Mouse (Mus musculus) heart, embryonic 11.5 days (tissue): ENCODE measurements around the gene Pcgf3. TPM values are rescaled to one million over a fixed set of nuclear protein-coding genes. Genes with fewer than 3 reads are reported as not detected.
"Not testable (repeated sequence)": the region's sequence is repeated elsewhere in the genome, so short reads cannot be mapped to it uniquely, and the experiment has no call there.

ENCODE experiments used
- ATAC-seq: fragments of 200-750 bp; cut with Nextera tagmentation; replicated peaks from 2 replicates; pipeline ENCODE4 v1.8.0; 2017; ENCODE audit warnings: moderate library complexity; ENCODE audit not compliant: insufficient number of reproducible peaks, low FRiP score, low TSS enrichment
- H3K27ac ChIP-seq: fragments of 300-500 bp; sonication (generic); 2 replicates; pipeline ENCODE4 v1.5.1; 2014; ENCODE audit warnings: mild to moderate bottlenecking, low read depth, low read length
- H3K27me3 ChIP-seq: fragments of 300-500 bp; sonication (generic); 2 replicates; pipeline ENCODE4 v1.6.1; 2014; ENCODE audit warnings: mild to moderate bottlenecking, low read length, mixed read lengths; ENCODE audit not compliant: control insufficient read depth, insufficient read depth
- H3K36me3 ChIP-seq: fragments of 300-500 bp; sonication (generic); 2 replicates; pipeline ENCODE4 v1.6.1; 2014; ENCODE audit warnings: mild to moderate bottlenecking, low read length, moderate library complexity, mixed read lengths; ENCODE audit not compliant: control insufficient read depth, insufficient read depth
- H3K4me1 ChIP-seq: fragments of 300-500 bp; sonication (generic); 2 replicates; pipeline ENCODE4 v1.6.1; 2014; ENCODE audit warnings: low read length; ENCODE audit not compliant: control insufficient read depth, insufficient read depth
- H3K4me2 ChIP-seq: fragments of 300-500 bp; sonication (generic); 2 replicates; pipeline ENCODE4 v1.6.1; 2014; ENCODE audit warnings: mild to moderate bottlenecking, moderate library complexity
- H3K4me3 ChIP-seq: fragments of 300-500 bp; sonication (generic); 2 replicates; pipeline ENCODE4 v1.5.1; 2014; ENCODE audit warnings: low read depth, low read length
- H3K9ac ChIP-seq: fragments of 300-500 bp; sonication (generic); 2 replicates; pipeline ENCODE4 v1.6.1; 2014; ENCODE audit warnings: mild to moderate bottlenecking, low read depth, low read length, moderate library complexity
- H3K9me3 ChIP-seq: fragments of 300-500 bp; sonication (generic); replicated peaks from 2 replicates; pipeline ENCODE4 v1.6.1; 2016; ENCODE audit warnings: low read length; ENCODE audit not compliant: control insufficient read depth
- WGBS: fragments of 180-500 bp; shearing (Covaris S2); extraction: QIAGEN DNeasy Blood & Tissue Kit; methylation state at CpG from one replicate; pipeline ENCODE4 v1.1.7; 2014; ENCODE audit not compliant: insufficient replicate concordance; 5-methylcytosine and 5-hydroxymethylcytosine counted together
- polyA plus RNA-seq: library from polyadenylated mRNA; unstranded; fragments of >200 nt; fragmentation: Nextera tagmentation; extraction: Ambion mirVana; gene quantifications from 2 replicates; pipeline ENCODE4 v1.2.1, GENCODE M21; 2014

Pcgf3 gene
- polyA plus RNA-seq, 1 experiment from 2014 or later: 24.4 TPM

DNA sequence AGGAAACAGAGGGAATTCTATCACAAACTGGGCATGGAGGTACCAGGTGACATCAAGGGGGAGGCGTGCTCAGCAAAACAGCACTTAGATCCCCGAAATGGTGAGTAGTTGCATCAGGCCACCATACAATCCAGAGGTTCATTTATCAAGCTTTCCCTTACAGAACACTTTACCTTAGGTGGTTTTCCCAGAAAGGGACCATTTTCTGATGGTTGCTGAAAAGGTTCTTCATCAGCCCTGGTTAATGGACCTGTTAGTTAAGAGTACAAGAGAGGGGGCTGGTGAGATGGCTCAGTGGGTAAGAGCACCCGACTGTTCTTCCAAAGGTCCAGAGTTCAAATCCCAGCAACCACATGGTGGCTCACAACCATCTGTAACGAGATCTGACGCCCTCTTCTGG is 25.1 kb downstream of the Pcgf3 start:
- H3K36me3 ChIP-seq: peaks cover 25% of the 10 kb centered on the region
- H3K9ac ChIP-seq, H3K4me2 ChIP-seq, H3K27ac ChIP-seq, H3K9me3 ChIP-seq, H3K27me3 ChIP-seq, H3K4me3 ChIP-seq, H3K4me1 ChIP-seq, ATAC-seq: not testable (repeated sequence)
- 97% methylated on average over 5 of the region's 5 CpGs for WGBS

DNA sequence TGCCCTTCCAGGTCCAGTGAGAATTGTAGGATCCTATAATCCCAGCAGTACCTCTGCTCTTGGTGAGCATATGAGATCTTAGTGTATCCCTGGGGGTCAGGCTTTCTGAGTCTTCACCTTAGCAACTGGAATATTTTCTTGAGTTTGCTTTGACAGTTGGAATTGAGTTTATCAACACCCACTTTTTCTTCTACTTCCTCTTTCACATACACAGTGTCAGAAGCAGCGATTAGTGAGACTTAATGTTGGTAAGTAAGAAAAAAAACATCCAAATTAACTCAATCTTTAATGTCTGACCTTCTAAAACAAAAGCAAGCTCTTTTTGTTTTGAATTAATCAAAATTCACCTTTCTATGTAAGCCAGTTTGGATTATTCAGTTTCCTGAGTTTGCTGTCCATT is 40.5 kb downstream of the Pcgf3 start:
- Histone ChIP-seq H3K27me3 (no peaks in the 10 kb centered on the region), H3K4me1 (no peaks in the 10 kb centered on the region), H3K9ac (no peak overlapping the region), H3K27ac (no peak overlapping the region), H3K4me2 (no peak overlapping the region), H3K36me3 (peaks cover 48% of the 10 kb centered on the region), H3K9me3 (no peaks in the 10 kb centered on the region), H3K4me3 (no peak overlapping the region)
- 95% methylated on average over 1 of the region's 1 CpGs for WGBS
- ATAC-seq: no peak

DNA sequence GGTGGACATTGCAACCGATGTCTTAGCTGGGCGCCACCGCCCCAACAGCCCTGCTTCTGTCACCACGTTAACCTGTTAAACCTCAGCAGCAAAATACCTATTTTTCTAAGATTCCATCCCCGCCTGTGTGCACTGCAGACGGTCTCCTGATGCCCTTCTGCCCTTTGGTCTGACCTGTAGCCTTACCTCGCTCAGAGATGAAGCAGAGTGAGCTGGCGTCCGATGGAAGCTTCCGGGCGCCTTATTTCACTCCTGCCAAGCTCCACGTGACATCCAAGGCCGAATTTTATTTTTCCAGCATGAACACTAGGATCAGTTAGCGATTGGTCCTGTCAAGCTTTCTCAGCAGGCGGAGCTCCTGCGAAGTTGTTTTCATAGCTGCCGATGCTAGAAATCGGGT is 41.3 kb downstream of the Pcgf3 start:
- ATAC-seq: no peak
- H3K36me3 ChIP-seq: peaks cover 45% of the 10 kb centered on the region

DNA sequence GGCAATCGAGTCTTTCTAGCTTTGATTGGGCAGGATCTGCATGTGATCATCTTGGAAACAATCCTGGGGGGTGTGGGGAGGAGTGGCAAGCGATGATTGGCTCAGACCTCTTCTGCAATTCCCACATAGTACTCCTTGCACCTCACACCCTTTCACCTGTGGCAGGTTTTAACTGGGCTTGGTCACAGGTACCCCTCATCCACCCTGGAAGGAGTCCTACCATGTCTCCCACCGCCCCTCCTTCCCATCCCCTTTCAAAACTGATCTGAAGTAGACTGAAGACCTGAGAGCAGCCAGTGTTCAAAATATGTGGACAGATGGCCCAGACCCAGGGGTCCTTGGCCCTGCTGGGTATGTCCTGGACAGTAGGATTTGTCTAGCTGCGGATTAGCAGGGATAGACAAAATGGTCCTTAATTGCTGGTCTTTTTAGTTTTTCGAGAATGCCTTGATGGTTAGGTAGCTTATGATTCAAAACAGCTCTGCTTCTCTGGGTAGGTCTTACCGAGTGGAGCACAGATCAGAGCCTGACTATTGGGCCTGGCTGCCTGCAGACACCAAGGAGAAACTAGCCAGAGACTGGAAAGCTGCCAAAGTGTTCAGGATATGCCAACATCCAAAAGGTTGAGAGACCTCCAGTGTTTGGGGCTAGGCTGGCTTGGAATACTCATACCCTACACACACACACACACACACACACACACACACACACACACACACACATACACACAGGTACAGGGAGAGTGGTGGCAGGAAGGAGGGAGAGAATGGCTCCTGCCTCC is 54.7 kb downstream of the Pcgf3 start:
- H3K4me2 ChIP-seq: no peak overlapping the region
- ATAC-seq: no peak
- no peaks in the 10 kb centered on the region for H3K4me1 ChIP-seq
- H3K27me3 ChIP-seq: no peaks in the 10 kb centered on the region
- H3K27ac ChIP-seq: no peak overlapping the region
- H3K9me3 ChIP-seq: no peaks in the 10 kb centered on the region
- H3K9ac ChIP-seq: no peak overlapping the region
- H3K36me3 ChIP-seq: no peaks in the 10 kb centered on the region
- WGBS: 65% methylated on average over 6 of the region's 6 CpGs
- no peak overlapping the region for H3K4me3 ChIP-seq

More for the DNA sequence above, 41.3 kb downstream of the Pcgf3 start:
- H3K4me3 ChIP-seq: no peak overlapping the region
- no peak overlapping the region for H3K9ac ChIP-seq
- no peak overlapping the region for H3K4me2 ChIP-seq
- no peaks in the 10 kb centered on the region for H3K27me3 ChIP-seq
- 86% methylated on average over 18 of the region's 18 CpGs for WGBS
- no peaks in the 10 kb centered on the region for H3K9me3 ChIP-seq
- H3K4me1 ChIP-seq: no peaks in the 10 kb centered on the region
- no peak overlapping the region for H3K27ac ChIP-seq

DNA sequence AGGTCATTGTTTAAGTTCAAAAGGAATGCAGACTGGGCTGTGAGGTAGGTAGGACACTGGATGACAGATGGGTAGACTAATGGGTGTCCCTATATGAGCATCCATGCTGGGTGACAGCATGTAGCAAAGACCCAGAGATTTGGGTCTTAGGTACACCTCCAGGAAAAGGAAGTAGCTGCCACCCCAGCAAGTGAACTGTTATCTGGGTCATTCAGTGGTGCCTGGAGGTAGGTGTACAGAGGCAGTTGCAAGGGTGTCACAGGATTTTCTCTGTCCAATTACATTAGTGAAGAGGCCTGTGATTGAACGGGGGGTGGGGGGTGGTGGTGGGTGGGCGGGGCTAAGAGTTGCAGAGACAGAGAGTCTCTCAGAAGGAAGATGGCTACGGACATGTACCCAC is 55.6 kb downstream of the Pcgf3 start:
- no peak for ATAC-seq

DNA sequence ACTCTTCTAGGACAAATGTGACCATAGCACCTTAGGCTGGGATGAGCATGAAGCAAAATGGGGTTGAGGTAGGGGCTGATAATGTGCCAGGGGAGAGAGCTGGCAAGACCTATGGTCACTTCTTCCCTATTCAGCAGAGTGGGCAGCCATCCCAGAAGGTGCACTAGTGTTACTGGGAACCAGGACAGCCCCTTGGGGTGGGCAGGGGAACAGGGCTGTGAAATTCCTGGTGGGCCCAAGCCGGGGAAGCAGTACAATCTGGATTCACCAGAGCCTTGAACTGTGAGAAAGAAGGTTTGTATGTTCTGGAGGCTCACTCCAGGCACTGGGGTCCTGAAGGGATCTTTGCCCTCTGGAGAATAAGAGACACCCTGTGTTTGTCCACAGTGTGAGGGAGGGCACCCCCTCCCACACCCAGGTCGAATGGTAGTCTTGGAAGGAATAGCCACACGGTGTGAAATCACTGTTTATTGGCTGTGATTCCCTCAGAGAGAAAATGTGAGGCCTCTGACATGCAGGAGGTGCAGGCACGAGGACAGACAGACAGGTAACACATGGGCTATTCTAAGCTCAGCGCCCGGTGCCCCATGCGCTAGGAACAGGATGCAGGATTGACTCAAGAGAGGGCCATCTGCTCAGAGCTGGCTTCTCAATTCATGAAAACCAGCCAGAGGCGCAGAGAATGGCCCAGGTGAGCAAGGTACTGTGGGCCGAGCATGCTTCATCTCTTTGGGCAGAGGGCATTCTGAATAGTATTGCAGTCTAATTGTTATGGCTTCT is 57.3 kb downstream of the Pcgf3 start:
- no peak for ATAC-seq
- H3K4me2 ChIP-seq: no peak overlapping the region
- no peaks in the 10 kb centered on the region for H3K4me1 ChIP-seq
- no peak overlapping the region for H3K27ac ChIP-seq
- H3K4me3 ChIP-seq: no peak overlapping the region
- no peaks in the 10 kb centered on the region for H3K9me3 ChIP-seq
- H3K9ac ChIP-seq: no peak overlapping the region
- H3K27me3 ChIP-seq: no peaks in the 10 kb centered on the region
- no peaks in the 10 kb centered on the region for H3K36me3 ChIP-seq
- 77% methylated on average over 9 of the region's 9 CpGs for WGBS

More for the DNA sequence above, 55.6 kb downstream of the Pcgf3 start:
- H3K27ac ChIP-seq: no peak overlapping the region
- no peaks in the 10 kb centered on the region for H3K9me3 ChIP-seq
- H3K9ac ChIP-seq: no peak overlapping the region
- H3K36me3 ChIP-seq: no peaks in the 10 kb centered on the region
- no peaks in the 10 kb centered on the region for H3K4me1 ChIP-seq
- H3K4me2 ChIP-seq: no peak overlapping the region
- no peak overlapping the region for H3K4me3 ChIP-seq
- 83% methylated on average over 3 of the region's 3 CpGs for WGBS
- H3K27me3 ChIP-seq: no peaks in the 10 kb centered on the region

DNA sequence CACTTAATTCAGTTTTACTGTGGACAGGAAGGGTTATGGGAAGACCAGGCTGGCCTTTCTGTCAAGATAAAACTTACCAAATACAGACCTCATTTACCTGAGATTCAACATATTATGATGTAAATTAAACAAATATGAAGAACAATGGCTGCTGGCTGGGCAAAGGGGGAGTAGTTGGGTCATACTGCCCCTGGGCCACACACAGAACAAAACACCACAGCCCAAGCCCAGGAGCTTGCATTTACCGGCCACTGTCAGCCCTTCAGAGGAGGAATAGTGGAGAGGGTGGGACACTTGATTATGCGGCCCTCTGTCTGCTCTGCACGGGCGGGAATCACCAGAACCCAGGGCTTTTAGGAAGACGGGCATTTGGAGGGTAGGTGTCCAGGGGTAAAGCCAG is 57.9 kb downstream of the Pcgf3 start:
- Histone ChIP-seq H3K9me3 (no peaks in the 10 kb centered on the region), H3K36me3 (no peaks in the 10 kb centered on the region), H3K27me3 (no peaks in the 10 kb centered on the region), H3K27ac (no peak overlapping the region), H3K4me1 (no peaks in the 10 kb centered on the region), H3K4me3 (no peak overlapping the region), H3K9ac (no peak overlapping the region), H3K4me2 (no peak overlapping the region)
- ATAC-seq: no peak
- 67% methylated on average over 5 of the region's 5 CpGs for WGBS

DNA sequence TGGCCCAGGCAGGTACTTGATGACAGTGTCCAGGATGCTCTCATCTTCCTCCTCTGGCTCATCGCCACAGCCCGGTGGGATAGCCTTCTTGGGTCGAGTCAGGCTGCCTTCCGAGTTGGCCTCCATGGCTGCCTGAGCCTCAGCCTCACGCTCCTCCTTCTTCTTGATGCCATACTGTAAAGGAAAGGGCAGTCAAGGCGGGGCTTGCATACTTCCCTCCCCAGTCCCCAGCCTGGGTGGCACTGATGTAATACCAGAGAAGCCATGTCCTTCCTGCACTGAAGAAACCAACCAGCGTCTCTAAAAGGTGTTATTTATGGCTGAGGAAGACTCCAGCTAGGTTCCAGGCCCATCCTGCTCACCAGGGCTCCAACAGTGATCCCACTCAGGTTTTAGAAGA is 59.1 kb downstream of the Pcgf3 start:
- H3K27ac ChIP-seq: no peak overlapping the region
- H3K9me3 ChIP-seq: no peaks in the 10 kb centered on the region
- 73% methylated on average over 7 of the region's 7 CpGs for WGBS
- H3K4me1 ChIP-seq: no peaks in the 10 kb centered on the region
- H3K9ac ChIP-seq: no peak overlapping the region
- H3K27me3 ChIP-seq: no peaks in the 10 kb centered on the region
- no peak overlapping the region for H3K4me3 ChIP-seq
- ATAC-seq: no peak
- H3K4me2 ChIP-seq: no peak overlapping the region
- no peaks in the 10 kb centered on the region for H3K36me3 ChIP-seq
